Mouse (Mus musculus) c-Kit-negative CD71-positive TER-119-positive erythroid progenitor cells, embryonic 14.5 days (primary cell): Measurements from ENCODE around the gene Ubr3.
"Not testable (repeated sequence)": the region's sequence is repeated elsewhere in the genome, so short reads cannot be mapped to it uniquely, and the experiment has no call there.

Experiments used
- DNase-seq: peaks from one replicate; pipeline ENCODE4 v3.0.0-alpha.2; 2013; ENCODE audit warnings: low read depth, low spot score

Gene Ubr3

GRCm38 (mm10) chr2:69907394-69907793, 10.3 kb downstream of the Ubr3 start:
- DNase-seq: not testable (repeated sequence)

GRCm38 (mm10) chr2:69912801-69913200, 15.8 kb downstream of the Ubr3 start:
- no peak for DNase-seq

DNA sequence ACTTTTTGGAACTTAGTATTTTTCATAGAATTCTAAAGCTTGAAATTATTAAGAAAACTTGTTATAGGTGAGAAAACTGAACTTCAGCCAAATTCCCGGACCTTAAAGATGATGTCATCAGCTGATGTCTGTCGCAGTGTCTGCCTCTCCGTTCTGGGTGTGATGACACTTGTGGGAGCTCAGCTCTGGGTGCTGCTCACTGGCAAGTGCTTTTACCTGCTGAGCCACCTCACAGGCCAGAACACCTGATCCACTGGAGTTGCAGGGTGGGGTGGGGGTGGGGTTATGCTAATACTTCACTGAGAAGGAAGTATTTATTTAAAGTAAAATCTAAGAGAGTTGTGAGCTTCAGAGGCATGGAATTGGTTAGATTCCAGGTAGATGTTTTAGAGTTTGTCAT, 20.3 kb downstream of the Ubr3 start:
- no peak for DNase-seq

GRCm38 (mm10) chr2:69924943-69925342, 27.9 kb downstream of the Ubr3 start:
- peak; percentile 11 for DNase-seq

DNA sequence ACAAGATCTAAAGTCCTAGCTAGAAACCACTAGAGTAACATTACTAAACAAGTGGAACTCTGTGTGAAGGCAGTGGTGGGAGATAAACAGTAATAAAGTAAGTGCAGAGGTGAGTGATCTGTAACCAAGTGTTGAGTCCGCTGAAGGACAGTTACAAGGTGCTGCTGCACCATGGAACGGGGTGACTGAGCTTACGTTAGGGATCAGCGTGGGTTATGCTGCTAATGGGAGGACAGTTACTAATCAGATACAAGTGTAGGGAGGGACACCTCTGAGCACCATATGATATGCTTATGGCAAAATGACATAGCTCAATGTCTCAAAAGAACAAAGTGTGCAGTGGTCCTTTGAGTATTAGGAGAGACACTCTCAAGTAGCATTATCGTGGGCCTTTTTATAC, 39.3 kb downstream of the Ubr3 start:
- DNase-seq: no peak

- DNase-seq: peak; percentile 35
Observed at GRCm38 (mm10) chr2:69939226-69939625, 42.2 kb downstream of the Ubr3 start.

GRCm38 (mm10) chr2:69939649-69940048, 42.6 kb downstream of the Ubr3 start:
- DNase-seq: no peak

DNA sequence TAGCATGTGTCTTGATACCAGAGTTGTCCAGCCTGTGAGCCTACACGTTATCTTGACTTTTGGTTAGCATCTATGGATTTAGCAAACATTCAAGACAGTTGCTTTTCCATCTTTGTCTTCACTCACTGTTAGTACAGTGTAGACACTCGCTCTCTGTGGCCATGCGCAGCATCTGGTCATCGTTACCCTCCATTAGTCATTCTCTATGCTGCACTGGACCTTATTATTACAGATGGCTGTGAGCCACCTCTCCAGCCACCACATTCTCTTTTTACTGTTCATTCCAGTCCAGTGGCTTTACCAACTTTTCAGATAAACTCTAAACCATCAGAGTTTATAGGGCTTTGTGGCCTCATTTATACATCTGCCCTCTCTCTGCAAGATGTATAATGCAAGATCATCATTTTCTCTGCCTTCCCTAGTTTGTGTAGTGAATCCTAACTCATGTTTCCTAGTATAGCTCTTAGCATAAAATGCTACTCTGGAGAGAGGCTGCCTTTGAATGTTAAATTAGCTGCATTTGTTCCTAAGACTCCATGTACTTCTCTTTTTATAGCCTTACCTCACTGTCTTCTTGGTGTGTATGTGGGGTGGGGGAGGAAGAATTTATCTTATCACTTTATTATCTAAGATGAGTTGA, 44.5 kb downstream of the Ubr3 start:
- DNase-seq: no peak

DNA sequence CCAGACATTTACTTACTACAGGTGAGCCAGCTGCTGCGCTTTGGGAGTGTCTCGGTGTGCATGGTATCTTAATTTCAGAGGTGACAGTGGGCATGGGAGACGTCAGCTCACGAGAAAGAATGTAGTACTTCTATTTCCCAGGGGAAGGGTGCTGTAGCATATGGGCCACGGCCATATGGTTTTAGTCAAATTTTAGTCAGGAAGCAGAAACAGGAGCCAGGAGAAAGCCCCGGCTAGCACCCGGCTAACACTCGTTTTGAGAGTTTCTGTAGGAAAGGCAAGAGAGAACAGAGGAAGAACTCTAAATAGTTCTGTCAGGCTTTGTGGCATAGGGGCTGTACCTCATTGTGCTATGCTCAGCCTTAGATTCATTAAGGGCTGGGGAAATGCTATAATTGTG, 55.8 kb downstream of the Ubr3 start:
- DNase-seq: no peak

GRCm38 (mm10) chr2:69955635-69956034, 58.6 kb downstream of the Ubr3 start:
- peak; percentile 48 for DNase-seq

DNA sequence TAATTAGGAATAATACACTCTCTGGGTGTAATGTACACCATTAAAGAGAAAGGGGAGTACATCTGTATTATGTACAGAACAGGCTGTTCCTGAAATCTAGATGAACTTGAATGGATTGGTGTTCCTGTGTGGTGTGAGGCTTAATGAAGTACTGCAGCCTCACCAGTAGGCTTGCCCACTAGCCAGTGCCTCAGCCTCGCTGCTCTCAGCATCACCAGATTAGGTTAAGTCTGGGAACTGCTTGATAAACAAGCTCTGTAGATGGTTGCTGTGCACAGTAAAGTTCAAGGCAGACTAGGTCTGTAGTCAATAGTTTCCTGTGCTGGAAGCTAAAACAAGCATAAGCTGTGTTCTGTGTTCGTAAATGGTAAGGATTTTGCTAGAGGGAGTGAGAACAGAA, 60.6 kb downstream of the Ubr3 start:
- no peak for DNase-seq

DNA sequence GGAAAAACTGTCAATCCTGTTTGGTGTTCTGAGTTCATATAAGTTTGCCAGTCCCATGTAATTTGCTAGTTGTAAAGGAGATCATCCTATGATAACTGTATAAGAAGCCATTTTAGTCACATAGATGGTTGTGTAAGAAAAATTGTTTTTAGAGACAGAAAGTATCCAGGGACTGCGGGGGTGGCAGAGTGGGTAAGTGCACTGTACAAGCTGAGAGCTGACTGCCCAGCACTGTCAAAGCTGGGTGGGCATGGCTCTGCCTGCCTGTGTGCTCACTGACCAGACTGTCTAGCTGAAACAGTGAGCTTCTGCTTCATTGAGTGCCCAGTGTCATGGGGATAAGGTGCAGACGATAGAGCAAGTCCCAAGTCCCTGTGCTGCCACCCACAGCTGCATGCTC, 77.8 kb downstream of the Ubr3 start:
- DNase-seq: no peak

GRCm38 (mm10) chr2:69989224-69989623, 92.2 kb downstream of the Ubr3 start:
- no peak for DNase-seq

DNA sequence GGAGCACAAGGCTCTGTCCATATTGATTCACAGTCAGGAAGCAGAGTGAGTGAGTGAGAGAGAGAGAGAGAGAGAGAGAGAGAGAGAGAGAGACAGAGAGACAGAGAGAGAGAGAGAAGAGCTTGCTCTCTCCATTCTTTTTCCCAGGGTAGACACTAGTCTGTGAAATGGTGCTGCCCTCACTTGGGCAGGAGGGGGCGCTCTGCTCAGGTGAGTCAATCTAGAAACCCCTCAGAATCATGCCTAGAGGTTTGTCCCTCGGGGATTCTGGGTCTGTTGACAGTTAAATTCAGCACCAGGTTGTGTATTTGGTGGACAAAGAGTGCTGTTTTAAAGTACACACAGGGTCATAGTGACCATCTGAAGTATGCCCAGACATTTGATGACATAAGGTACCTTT, 93.6 kb downstream of the Ubr3 start:
- DNase-seq: peak; percentile 39

- DNase-seq: not testable (repeated sequence)
Observed at GRCm38 (mm10) chr2:69994082-69994736, 97.2 kb downstream of the Ubr3 start.

- DNase-seq: no peak
Observed at GRCm38 (mm10) chr2:69994779-69995178, 97.7 kb downstream of the Ubr3 start.

GRCm38 (mm10) chr2:69999097-69999770, 102.2 kb downstream of the Ubr3 start:
- DNase-seq: peak; percentile 90

DNA sequence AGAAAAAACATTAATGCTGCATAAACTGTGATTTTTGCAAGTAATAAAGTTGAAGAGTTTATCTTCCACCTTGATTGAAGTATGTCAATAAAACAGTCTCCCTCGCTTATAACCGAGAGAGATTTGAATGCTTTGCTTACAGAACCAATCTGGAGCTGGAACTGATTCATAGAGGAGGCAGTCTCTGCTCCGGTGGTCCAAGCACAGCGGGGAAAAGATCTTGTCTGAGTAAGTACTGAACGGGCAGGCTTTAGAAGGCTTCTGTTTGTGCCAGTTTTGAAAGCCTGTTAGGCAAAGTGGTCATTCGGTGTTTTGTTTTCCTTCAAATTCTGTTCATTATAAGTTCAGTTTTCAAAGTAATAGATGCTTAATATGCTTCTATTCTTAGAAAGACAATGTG, 103.3 kb downstream of the Ubr3 start:
- no peak for DNase-seq

GRCm38 (mm10) chr2:70006492-70006891, 109.4 kb downstream of the Ubr3 start:
- no peak for DNase-seq

DNA sequence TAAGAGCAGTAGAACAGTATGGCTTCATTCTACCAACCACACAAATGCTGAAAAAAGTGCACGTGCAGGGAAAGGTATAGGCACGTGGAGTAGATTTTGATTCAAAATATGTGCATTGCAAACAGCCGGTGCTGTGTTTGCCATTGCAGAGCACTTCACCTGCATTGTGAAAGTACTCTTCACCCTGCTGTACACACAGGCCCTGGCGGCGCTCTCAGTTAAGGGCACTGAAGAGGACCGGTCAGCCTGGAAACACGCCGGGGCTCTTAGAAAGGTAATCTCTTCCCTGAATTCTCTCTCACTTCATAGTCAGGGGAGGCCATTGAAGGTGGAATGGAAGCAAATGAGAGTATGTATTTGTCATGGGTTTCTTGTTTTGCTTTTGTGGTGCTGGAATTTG, 115.9 kb downstream of the Ubr3 start:
- DNase-seq: no peak

GRCm38 (mm10) chr2:70018236-70018635, 121.2 kb downstream of the Ubr3 start:
- no peak for DNase-seq

DNA sequence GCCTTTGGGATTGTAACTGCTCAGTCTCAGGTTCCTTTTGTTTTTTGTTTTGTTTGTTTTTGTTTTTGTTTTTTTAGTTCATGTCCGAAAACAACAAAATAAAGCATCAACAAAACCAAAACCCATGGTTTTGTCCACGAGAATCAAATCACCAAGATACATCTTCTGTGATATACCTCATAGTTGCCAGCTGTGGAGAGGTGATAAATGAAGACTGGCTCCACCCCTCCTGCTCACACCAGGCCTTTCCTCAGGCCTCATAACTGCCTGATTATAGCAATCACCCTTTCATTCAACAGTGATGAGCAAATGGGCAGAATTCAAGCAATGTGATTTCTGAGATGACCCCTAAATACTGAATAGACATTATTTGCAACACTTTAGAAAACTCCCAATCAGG, 127.4 kb downstream of the Ubr3 start:
- peak; percentile 63 for DNase-seq

GRCm38 (mm10) chr2:70025711-70026110, 128.7 kb downstream of the Ubr3 start:
- DNase-seq: no peak
